Mouse (Mus musculus): Measurements from ENCODE around the gene Gm49673. TPM values are rescaled to one million over a fixed set of nuclear protein-coding genes. Genes with fewer than 3 reads are reported as not detected.
A peak's percentile ranks its signal among the peaks of the same experiment; 100 is the strongest.
"Not testable (repeated sequence)": the region's sequence is repeated elsewhere in the genome, so short reads cannot be mapped to it uniquely, and the experiment has no call there.

Gene Gm49673
- total RNA-seq (2022) = 1 to 10 TPM in 1 of 4 experiments, under 1 TPM in 1, not detected in 2; 0.28 to 1.0 TPM

DNA sequence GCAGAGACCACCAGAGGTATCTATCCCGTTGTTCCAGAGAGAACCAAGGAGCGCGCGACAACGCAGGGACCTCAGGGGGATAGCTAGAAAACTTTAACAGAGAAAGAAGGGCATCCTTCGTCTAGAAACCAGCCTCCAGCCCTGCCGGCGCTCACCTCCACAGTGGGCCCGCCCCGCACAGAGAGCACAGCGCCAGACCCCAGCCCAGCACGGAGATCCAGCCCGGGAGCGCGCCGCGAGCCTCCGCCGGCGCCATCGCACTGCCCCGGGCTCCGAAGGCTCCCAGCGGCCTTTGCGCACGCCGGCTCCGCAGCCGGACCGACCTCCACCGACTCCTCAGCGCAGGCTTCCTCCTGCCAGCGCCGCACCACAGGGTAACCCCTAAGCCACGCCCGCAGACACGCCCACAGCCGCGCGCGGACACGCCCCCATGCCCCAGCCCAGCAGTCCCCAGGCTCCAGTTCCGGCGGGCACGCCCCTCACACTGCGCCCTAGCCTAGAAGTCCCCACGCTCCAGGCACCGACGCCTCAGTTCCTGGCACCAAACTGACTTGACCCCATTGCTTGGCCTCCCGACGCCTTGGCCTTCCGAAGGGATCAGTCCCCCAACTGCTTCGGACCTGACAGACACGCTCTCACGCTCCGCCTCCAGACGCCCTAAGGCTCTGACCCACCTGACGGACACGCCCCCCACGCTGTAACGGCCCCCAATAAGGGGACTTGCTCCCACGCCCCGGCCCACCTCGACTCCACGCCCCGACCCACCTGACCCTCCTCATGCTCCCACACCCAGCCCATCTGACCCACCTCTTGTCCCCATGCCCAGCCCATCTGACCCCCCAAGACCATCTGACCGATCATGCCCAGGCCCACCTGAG, at the start of gene Gm49673, which contains the start of gene Rnaset2a:
Gene Gm49673, minus strand, starts transcription at position 350 of the 878 bp plus-strand sequence.
Gene Rnaset2a, minus strand, starts transcription at position 659 of the 878 bp plus-strand sequence.
- DNase-seq (ENCODE audit: low spot score in 2 of 2) = not testable (repeated sequence)

DNA sequence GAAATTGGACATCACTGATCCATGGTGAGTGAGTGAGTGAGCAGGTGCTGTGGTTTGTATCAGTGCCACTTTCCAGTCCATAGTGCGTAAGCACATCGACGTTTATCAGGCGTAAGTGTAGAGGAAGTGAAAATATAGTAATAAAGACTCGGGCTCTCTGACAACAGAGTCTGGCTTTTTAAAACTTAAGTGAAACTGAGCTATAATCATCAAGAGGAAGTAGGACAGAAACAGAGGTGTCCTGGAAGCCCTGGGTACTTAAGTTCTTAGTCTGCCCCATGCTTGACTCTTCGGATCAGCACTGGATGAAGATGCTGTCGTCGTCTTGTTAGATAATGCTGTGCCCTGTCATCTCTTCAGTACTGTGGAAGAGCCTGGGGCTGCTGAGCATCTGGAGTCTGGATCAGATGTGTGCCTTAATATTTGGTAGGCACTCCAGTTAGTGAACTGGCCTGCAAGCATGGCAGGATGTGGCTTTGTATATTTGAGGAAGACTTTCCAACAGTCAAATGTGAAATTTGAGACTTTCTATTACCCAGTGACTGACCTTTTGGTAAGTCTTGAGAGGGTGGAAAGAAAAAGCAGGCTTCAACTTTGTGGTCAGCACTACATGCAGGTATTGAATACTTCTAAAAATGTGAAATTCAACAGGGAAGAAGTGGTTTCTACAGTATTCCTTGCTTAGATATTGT, 48.2 kb upstream of the Gm49673 start:
- DNase-seq (ENCODE audit: low spot score in 2 of 2) = no peak

DNA sequence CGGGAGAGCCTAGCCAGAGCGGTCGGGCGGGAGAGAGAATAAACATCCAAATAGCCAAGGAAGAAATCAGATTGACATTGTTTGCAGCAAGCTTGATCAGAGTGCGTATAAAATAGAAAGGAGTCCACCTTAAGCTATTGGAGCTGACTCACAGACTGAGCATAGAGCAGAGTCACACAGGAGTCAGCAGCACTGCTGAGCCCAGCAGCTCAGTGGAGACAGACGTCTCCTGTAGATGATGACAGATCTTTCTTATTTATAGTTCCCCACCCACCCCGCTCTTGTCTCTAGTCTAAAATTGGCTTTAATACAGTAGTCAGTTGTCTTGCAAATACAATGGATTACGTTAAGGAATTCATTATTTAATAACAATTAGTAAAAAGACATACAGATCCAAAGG, 46.1 kb upstream of the Gm49673 start:
- DNase-seq (ENCODE audit: low spot score in 2 of 2) = no peak

- DNase-seq (ENCODE audit: low spot score in 2 of 2) = no peak
Observed at GRCm38 (mm10) chr17:8184217-8184616, 36.6 kb upstream of the Gm49673 start.

- DNase-seq (ENCODE audit: low spot score in 2 of 2) = no peak
Observed at GRCm38 (mm10) chr17:8183815-8184214, 36.2 kb upstream of the Gm49673 start.

DNA sequence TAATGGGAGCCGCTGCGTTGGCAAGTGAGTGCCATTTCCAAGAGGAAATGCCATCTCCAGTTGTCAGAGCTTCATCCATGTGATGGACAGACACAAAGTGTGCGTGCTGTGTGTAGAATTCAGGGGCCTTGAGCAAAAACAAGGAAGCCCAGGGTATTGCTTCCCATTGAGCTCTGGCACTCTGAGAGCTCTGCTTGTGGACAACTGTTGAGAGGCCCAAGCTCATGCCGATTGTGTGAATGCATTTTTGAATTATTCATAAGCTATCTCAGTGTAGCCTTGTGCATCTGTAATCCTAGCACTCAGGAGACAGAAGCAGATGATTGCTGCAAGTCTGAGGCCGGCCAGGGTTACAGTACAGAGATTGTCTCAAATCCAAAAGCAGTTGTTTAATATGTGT, 29.5 kb upstream of the Gm49673 start:
- no peak for DNase-seq (ENCODE audit: low spot score in 2 of 2)

GRCm38 (mm10) chr17:8171081-8171480, 23.5 kb upstream of the Gm49673 start:
- no peak for DNase-seq (ENCODE audit: low spot score in 2 of 2)

- DNase-seq (ENCODE audit: low spot score in 2 of 2) = no peak
Observed at GRCm38 (mm10) chr17:8170331-8170730, 22.7 kb upstream of the Gm49673 start.

- not testable (repeated sequence) for DNase-seq (ENCODE audit: low spot score in 2 of 2)
Observed at GRCm38 (mm10) chr17:8167436-8167835, 19.8 kb upstream of the Gm49673 start.

DNA sequence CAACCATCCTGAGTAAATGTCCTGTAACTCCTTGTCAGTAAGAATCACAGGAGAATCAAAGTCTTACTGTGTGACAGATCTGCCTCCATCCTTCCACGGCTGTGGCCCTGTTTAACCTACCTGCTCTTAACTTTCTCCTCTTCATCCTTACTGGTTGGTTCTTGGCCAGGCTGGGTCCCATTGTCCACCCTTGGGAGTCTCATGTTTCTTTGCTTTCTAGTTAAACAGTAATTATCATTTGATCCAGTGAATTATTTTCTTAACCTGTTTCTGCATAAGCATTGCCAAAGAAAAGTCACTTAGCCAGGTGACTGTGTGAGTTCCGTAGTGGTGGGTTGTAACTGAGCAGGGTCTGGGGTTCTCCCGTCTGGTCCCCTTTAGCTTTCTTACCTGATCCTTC, 18.9 kb upstream of the Gm49673 start:
- not testable (repeated sequence) for DNase-seq (ENCODE audit: low spot score in 2 of 2)

- DNase-seq (ENCODE audit: low spot score in 2 of 2) = not testable (repeated sequence)
Observed at GRCm38 (mm10) chr17:8165977-8166376, 18.4 kb upstream of the Gm49673 start.

DNA sequence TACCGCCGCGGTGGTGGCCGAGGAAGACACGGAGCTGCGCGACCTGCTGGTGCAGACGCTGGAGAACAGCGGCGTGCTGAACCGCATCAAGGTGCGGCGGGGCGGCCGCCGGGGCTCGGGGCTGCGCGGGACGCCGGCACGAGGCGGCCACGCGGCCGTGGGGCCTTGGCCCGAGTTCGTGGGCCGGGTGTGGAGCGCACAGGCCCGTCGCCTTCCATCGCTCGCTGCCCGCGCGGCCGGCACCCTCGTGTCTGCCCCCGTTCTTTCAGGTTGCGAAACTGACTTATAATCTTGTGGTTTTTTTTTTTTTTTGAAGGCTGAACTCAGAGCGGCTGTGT, 18.0 kb upstream of the Gm49673 start:
- DNase-seq (ENCODE audit: low spot score in 2 of 2) = peak in 1 of 2 experiments; percentile 30

- peak in 1 of 2 experiments; percentile 89 for DNase-seq (ENCODE audit: low spot score in 2 of 2)
Observed at GRCm38 (mm10) chr17:8164701-8165607, 17.4 kb upstream of the Gm49673 start, which contains the start of gene Fgfr1op. Fgfr1op (plus strand) TSS chr17:8165501.

GRCm38 (mm10) chr17:8160969-8161368, 13.4 kb upstream of the Gm49673 start:
- not testable (repeated sequence) for DNase-seq (ENCODE audit: low spot score in 2 of 2)

- not testable (repeated sequence) for DNase-seq (ENCODE audit: low spot score in 2 of 2)
Observed at GRCm38 (mm10) chr17:8158627-8159026, 11.0 kb upstream of the Gm49673 start.

DNA sequence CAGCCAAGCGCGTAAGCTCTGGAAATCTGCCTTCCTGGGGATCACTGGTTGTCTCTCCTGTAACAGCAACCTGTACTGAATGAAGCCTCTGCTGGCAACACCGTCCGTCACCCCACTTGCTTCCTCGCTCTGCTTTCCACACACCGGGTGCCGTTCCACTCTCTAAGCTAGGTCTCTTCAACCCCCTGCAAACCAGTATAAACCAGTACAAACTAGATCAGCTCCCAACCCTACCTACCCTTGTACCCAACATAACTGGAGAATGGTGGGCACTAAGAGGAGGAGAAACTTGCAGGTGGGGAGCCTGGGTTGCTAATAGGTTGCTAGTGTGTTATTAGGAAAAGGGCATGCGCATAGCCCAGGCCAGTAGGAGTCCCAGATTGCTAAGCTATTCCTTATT, 8.4 kb upstream of the Gm49673 start:
- not testable (repeated sequence) for DNase-seq (ENCODE audit: low spot score in 2 of 2)

GRCm38 (mm10) chr17:8155010-8155409, 7.4 kb upstream of the Gm49673 start:
- DNase-seq (ENCODE audit: low spot score in 2 of 2) = not testable (repeated sequence)

GRCm38 (mm10) chr17:8146931-8147330, 657 bp downstream of the Gm49673 start:
- DNase-seq (ENCODE audit: low spot score in 2 of 2) = not testable (repeated sequence)

DNA sequence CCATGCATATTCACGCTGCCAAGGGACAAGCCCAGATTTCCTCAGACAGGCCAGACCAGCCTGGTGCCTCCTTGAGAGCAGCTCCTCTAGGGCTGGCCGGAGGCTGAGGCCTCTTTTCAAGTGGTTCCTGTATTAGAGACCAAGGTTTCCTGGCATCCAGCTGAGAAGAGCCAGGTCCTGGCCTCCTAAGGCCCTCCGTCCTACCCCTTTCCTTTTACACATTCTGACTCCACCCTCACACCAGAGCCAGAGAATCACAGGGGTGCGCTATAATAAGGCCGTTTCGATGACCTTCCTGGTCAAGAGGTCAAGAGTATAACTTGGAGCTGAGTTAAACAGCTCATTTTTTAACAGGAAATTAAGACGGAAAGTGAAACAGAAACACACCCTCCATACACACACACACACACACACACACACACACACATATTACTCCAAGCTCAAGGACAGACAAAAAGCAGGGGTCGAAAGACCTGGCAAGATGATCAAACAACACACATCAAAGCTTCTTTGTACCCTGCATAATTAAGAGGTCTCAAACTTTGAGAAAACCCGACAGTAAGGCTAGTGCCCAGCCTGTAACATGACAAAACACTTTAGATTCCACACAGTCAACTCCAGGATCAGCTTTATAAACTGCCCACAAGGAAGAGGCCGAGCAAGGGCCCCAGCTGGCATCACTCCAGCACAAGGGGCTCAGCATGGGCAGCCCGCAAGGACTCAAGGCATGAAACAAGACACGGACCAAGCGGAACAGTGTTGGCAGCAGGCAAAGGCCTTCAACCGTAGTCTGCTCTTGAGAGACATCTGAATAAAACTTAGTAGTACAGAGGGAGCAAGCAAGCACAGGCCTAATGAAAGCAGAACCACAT, 3.5 kb downstream of the Gm49673 start:
- not testable (repeated sequence) for DNase-seq (ENCODE audit: low spot score in 2 of 2)

DNA sequence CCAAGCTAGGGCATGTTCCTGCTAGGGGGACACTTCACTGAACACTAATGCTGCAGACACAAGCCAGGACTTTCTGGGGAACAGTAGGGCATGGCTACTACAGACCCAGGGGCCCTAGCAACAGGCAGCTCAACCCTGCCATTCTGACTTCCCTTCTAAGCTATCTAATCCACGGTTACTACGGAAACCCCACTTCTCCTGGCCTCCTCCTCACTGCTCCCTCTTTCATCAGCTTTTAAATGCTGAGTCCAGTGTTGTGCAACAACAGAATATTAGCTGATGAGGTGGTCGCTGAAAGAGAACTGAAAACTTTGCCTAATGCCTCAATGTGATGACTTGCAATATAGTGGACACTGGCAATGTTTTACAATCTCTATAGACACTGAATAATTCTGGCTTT, 7.4 kb downstream of the Gm49673 start:
- not testable (repeated sequence) for DNase-seq (ENCODE audit: low spot score in 2 of 2)

Measured in left cerebral cortex, adult 8-10 months (tissue).